Mouse (Mus musculus) bone marrow macrophage, adult 2 months (primary cell): ENCODE measurements at regions not wholly inside any gene's neighbourhood (a gene's known extent, or its start where the extent isn't known, plus 50 kb on each side); places are given as distances from the start of the nearest gene placed in this dataset.

Source experiments
- H3K27ac ChIP-seq: 2 replicates; pipeline ENCODE4 v1.5.1; 2012; ENCODE audit warnings: low read depth, low read length; ENCODE audit not compliant: insufficient read depth
- H3K4me1 ChIP-seq: 2 replicates; pipeline ENCODE4 v1.6.1; 2012; ENCODE audit warnings: low read length; ENCODE audit not compliant: control insufficient read depth, insufficient read depth
- H3K4me3 ChIP-seq: 2 replicates; pipeline ENCODE4 v1.5.1; 2012; ENCODE audit warnings: mild to moderate bottlenecking, low read length, moderate library complexity; ENCODE audit not compliant: insufficient read depth
- CTCF ChIP-seq: IDR thresholded peaks from 2 replicates; pipeline ENCODE4 v1.5.1; 2012; ENCODE audit warnings: low read depth, mild to moderate bottlenecking, low read length, moderate library complexity
- POLR2A ChIP-seq: IDR thresholded peaks from 2 replicates; pipeline ENCODE4 v1.6.1; 2012; ENCODE audit warnings: mild to moderate bottlenecking, low read depth, low read length, borderline replicate concordance

GRCm38 (mm10) chr5:52016992-52017391 lies 173.3 kb downstream of the Dhx15 start:
- TF ChIP-seq POLR2A (no peak), CTCF (no peak)
- no peak overlapping the region for H3K27ac ChIP-seq

DNA sequence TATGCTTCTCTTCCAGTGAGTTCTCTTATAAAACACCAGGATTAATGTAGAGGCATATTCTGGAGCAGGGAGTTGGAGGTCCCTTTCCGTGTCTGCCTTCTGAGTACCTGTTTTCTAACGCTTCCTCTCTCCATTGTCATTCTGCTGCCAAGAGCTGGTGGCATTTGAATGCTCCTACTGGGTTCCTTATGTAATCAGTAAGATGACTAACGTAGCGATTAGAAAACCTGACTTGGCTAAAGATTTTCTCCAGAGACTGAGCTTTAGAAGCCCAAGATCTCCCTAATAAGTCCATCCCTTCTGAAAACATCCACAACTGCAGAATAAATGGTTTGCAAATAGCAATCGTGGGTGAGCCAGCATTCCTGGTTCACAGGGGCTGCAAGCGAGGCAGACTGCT lies 174.5 kb downstream of the Dhx15 start:
- H3K4me3 ChIP-seq, result no peak overlapping the region
- H3K4me1 ChIP-seq, result no peaks in the 10 kb centered on the region
- no peak overlapping the region for H3K27ac ChIP-seq
- no peak for TF ChIP-seq POLR2A

More at GRCm38 (mm10) chr5:52016992-52017391, 173.3 kb downstream of the Dhx15 start:
- H3K4me1 ChIP-seq, result no peaks in the 10 kb centered on the region
- no peak overlapping the region for H3K4me3 ChIP-seq

DNA sequence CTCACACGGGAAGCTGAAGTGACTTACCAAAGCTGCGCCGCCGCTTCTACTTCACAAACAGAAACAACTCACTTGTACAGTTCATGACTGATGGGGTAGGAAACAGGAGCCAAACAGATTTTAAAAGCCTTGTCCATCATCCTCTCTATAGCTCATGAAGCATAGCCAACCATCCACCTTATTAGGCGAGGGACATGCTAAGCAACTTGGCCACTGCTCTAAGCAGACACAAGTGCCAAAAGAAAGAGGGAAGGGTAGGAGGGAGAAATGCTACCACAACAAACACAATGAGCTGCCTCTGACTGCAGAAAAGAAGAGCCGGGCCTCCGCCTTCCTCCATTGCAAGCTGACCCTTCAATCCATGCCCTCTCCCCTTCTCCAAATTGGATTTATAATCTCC lies 179.9 kb downstream of the Dhx15 start:
- Histone ChIP-seq H3K4me1 (no peaks in the 10 kb centered on the region), H3K27ac (no peak overlapping the region), H3K4me3 (no peak overlapping the region)
- TF ChIP-seq POLR2A (no peak), CTCF (no peak)

DNA sequence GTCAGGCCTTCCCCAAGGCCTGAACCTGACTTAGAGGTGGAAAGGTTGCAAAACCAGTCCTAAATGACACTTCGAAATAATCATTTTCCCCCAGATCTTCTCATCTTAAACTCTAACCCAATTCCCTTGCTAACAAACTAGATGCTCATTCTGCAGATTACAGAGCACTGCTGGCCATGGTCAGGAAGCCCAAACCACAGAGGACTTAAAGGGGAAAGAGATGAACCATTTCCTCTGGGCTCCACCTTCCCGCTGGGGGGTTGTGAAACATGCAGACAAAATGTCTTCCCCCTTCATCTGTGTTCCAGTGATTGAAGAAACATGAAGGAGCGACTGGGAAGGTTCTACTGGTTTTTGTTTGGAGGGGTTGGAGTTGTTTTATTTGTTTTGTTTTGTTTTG lies 181.4 kb downstream of the Dhx15 start:
- no peak overlapping the region for H3K27ac ChIP-seq
- no peak overlapping the region for H3K4me3 ChIP-seq
- H3K4me1 ChIP-seq, result no peaks in the 10 kb centered on the region
- no peak for TF ChIP-seq POLR2A
- TF ChIP-seq CTCF, result no peak

DNA sequence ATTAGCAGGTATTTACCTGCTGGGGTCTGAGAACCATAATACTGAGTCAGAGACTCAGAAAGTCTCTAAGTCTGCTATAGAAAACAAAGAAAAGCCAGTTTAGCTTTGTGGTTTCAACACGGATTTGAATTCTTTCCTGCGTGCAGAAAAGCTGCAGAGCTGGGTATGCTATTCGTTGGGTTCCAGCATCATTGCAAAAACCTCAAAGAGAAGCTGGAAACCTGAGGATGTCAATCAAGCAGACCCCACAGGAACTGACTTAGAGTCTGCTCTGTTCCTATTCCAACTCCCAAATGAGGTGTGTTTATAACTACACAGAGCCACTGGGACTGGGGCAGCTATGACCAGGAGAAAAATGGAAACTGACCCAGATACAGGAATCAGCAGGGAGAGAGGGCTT lies 183.5 kb downstream of the Dhx15 start:
- no peak overlapping the region for H3K27ac ChIP-seq
- no peaks in the 10 kb centered on the region for H3K4me1 ChIP-seq
- TF ChIP-seq CTCF, result no peak
- TF ChIP-seq POLR2A, result no peak
- no peak overlapping the region for H3K4me3 ChIP-seq

DNA sequence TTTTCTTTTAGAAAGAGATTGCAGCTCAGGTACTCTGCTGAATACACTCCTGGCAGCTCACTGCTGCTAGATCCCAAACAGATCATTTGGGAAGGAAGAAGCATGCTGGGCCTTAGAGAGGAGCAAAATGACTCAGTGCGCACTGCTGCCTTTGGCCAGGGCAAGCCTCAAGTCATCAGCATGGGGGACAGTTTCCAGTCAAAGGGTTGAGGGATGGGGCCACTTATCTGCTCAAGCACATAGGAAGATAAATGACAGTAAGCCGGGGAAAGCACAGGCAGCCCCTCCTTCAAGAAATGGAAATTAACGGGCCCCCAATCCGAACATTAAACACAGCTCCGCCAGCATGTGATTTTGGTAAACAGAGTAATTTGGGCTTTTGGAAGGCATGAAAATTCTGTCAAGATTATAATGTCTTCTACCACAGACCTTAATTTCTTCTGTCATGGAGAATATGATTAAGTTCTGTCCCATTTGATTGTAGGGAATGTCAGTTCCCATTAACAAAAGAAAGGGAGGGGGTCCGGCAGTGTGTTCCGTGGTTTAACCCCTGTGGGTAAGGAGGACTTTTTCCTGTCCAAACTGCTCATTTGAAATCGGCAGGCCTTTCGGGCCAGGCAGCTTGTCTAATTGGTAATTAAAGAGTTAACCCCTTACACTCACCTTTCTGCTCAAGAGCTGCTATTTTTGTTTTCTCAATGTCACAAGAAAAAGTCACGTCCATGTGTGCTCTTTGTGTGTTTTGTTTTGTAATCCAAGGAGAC lies 199.3 kb downstream of the Dhx15 start:
- TF ChIP-seq POLR2A (no peak), CTCF (no peak)
- H3K4me3 ChIP-seq, result no peak overlapping the region
- no peak overlapping the region for H3K27ac ChIP-seq
- H3K4me1 ChIP-seq, result no peaks in the 10 kb centered on the region

- TF ChIP-seq POLR2A (no peak), CTCF (no peak)
- H3K27ac ChIP-seq, result no peak overlapping the region
- H3K4me1 ChIP-seq, result no peaks in the 10 kb centered on the region
- H3K4me3 ChIP-seq, result no peak overlapping the region
These were observed 200.9 kb downstream of the Dhx15 start for GRCm38 (mm10) chr5:51989396-51989795.

DNA sequence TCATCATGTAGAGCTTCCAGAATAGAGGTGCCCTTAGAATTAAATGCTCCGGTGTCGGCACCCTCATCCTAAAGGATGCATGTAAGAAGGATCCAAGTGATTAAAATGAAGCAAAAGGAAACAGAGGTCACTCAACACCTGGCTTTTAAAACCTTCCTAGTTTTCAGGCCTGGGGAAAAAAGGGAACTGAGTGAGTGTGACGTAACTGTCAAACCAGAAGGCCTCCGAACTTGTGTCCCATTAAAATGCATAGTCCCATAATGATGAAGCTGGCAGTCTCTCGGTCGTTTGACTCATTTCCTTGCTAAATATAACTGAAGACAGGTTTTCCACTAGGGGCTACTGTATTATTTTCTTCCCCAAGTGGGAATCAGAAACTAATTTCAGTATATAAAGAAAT lies 201.4 kb downstream of the Dhx15 start:
- H3K4me3 ChIP-seq, result no peak overlapping the region
- H3K4me1 ChIP-seq, result no peaks in the 10 kb centered on the region
- no peak for TF ChIP-seq POLR2A
- no peak for TF ChIP-seq CTCF
- no peak overlapping the region for H3K27ac ChIP-seq

GRCm38 (mm10) chr5:51984966-51985365 lies 205.3 kb downstream of the Dhx15 start:
- Histone ChIP-seq H3K27ac (no peak overlapping the region), H3K4me3 (no peak overlapping the region), H3K4me1 (no peaks in the 10 kb centered on the region)
- no peak for TF ChIP-seq POLR2A
- TF ChIP-seq CTCF, result no peak

GRCm38 (mm10) chr5:51982780-51983179 lies 207.5 kb downstream of the Dhx15 start:
- Histone ChIP-seq H3K4me1 (no peaks in the 10 kb centered on the region), H3K4me3 (no peak overlapping the region), H3K27ac (no peak overlapping the region)
- TF ChIP-seq CTCF (no peak), POLR2A (no peak)
